8 mouse cellular contexts compared by ENCODE assay signal in the genomic region with DNA sequence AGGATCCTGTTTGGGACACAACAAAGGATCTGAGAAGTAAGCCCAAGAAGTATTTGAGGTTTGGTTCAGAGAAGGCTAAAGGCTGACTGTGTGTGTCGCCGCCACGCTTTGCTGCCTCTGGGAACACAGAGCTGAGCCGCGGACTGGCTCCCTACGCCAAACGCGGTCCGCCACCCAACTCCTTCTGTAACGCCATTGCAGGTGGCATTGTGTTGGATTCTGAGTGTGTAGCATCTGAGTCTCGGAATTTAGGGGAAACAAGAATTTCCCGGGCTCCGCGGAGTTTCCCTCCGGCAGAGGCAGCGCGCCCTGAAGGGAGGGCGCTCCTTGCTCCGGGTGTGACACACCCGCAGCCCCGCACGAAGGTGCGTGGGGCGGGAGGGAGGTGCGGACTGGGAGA. TPM values are rescaled to one million over a fixed set of nuclear protein-coding genes. Genes with fewer than 3 reads are reported as not detected.
DNase-seq lines count a peak whose midpoint lies in the region; ATAC-seq lines count a peak whose summit lies in the region.

No protein-coding gene starts in this region.

- peak overlapping the region; percentile 73 for H3K4me3 ChIP-seq in heart, embryonic 11.5 days (ENCODE audit: low read depth, low read length)
- H3K4me3 ChIP-seq in forebrain, embryonic 16.5 days (replicated peaks; ENCODE audit: low read length), result peak overlapping the region; percentile 71
- H3K4me3 ChIP-seq in liver, embryonic 12.5 days, result peak overlapping the region; percentile 54

- H3K27ac ChIP-seq in heart, embryonic 11.5 days (ENCODE audit: low read depth, low read length), result no peak overlapping the region
- peak overlapping the region; percentile 76 for H3K27ac ChIP-seq in forebrain, embryonic 16.5 days (ENCODE audit: low read length)
- H3K27ac ChIP-seq in liver, embryonic 12.5 days, result no peak overlapping the region

- under 1% methylated on average over 25 of the region's 25 CpGs for WGBS in heart, embryonic 11.5 days (ENCODE audit: insufficient replicate concordance)
- under 1% methylated on average over 25 of the region's 25 CpGs for WGBS in forebrain, embryonic 16.5 days
- WGBS in liver, embryonic 12.5 days (ENCODE audit: insufficient replicate concordance), result 1% methylated on average over 25 of the region's 25 CpGs

- H3K4me2 ChIP-seq in heart, embryonic 11.5 days, result peak overlapping the region; percentile 98
- peak overlapping the region; percentile 98 for H3K4me2 ChIP-seq in forebrain, embryonic 16.5 days (ENCODE audit: low read length)
- H3K4me2 ChIP-seq in liver, embryonic 12.5 days, result peak overlapping the region; percentile 77

- H3K9me3 ChIP-seq in heart, embryonic 11.5 days (replicated peaks; ENCODE audit: control insufficient read depth, low read length), result no peaks in the 10 kb centered on the region
- H3K9me3 ChIP-seq in forebrain, embryonic 16.5 days (ENCODE audit: control insufficient read depth, low read length), result no peaks in the 10 kb centered on the region
- no peaks in the 10 kb centered on the region for H3K9me3 ChIP-seq in liver, embryonic 12.5 days (replicated peaks)

- no peaks in the 10 kb centered on the region for H3K36me3 ChIP-seq in heart, embryonic 11.5 days (ENCODE audit: control insufficient read depth, insufficient read depth, low read length)
- H3K36me3 ChIP-seq in forebrain, embryonic 16.5 days (ENCODE audit: control insufficient read depth, insufficient read depth), result no peaks in the 10 kb centered on the region
- H3K36me3 ChIP-seq in liver, embryonic 12.5 days, result no peaks in the 10 kb centered on the region

- no peak for ATAC-seq in heart, embryonic 11.5 days (replicated peaks; ENCODE audit: insufficient number of reproducible peaks, low FRiP score, low TSS enrichment)
- no peak for ATAC-seq in forebrain, embryonic 16.5 days
- no peak; the same call in 1 of the 2 replicates for ATAC-seq in liver, embryonic 12.5 days

- H3K27me3 ChIP-seq in heart, embryonic 11.5 days (ENCODE audit: control insufficient read depth, insufficient read depth, low read length), result peaks cover 7% of the 10 kb centered on the region
- peaks cover 7% of the 10 kb centered on the region for H3K27me3 ChIP-seq in forebrain, embryonic 16.5 days (replicated peaks; ENCODE audit: control insufficient read depth, insufficient read depth, low read length)
- H3K27me3 ChIP-seq in liver, embryonic 12.5 days (replicated peaks), result peaks cover 91% of the 10 kb centered on the region

- peak overlapping the region; percentile 74 for H3K9ac ChIP-seq in heart, embryonic 11.5 days (ENCODE audit: low read depth, low read length)
- peak overlapping the region; percentile 83 for H3K9ac ChIP-seq in forebrain, embryonic 16.5 days (replicated peaks; ENCODE audit: low read depth, low read length)
- peak overlapping the region; percentile 4; the same call in 1 of the 2 replicates for H3K9ac ChIP-seq in liver, embryonic 12.5 days

- peaks cover 13% of the 10 kb centered on the region; the same call in 1 of the 2 replicates for H3K4me1 ChIP-seq in heart, embryonic 11.5 days (ENCODE audit: control insufficient read depth, insufficient read depth, low read length)
- peaks cover 31% of the 10 kb centered on the region for H3K4me1 ChIP-seq in forebrain, embryonic 16.5 days (replicated peaks; ENCODE audit: control insufficient read depth, insufficient read depth, low read length)
- H3K4me1 ChIP-seq in liver, embryonic 12.5 days, result peaks cover 22% of the 10 kb centered on the region

- DNase-seq in heart, postnatal 4 days, result no peak
- peak; percentile 66 for DNase-seq in R1 (ENCODE audit: low read depth, low spot score)
- DNase-seq in urinary bladder, postnatal 4 days (ENCODE audit: low spot score in 2 of 2), result no peak
- no peak for DNase-seq in cerebellum, adult 8-10 months
- DNase-seq in urinary bladder, postnatal 10 days (ENCODE audit: low spot score), result no peak

RNA-seq across cellular contexts. Expression of gene Nrp2, which starts 0.3 kb away (rescaled TPM):
- 5.5 and 5.8 TPM in 2 replicates for polyA plus RNA-seq in heart, embryonic 11.5 days (2014; fragmentation: Nextera tagmentation; extraction: Ambion mirVana)
- total RNA-seq in heart, postnatal 4 days (2021), result 10 to 100 TPM; 44.7 to 50.9 TPM
- polyA plus RNA-seq in forebrain, embryonic 16.5 days (2015; fragmentation: Nextera tagmentation; extraction: Ambion mirVana), result 31.1 and 43.9 TPM in 2 replicates
- polyA plus RNA-seq in liver, embryonic 12.5 days (2016; fragmentation: Nextera tagmentation; extraction: Ambion mirVana), result 2.0 and 2.5 TPM in 2 replicates

Comparison
In these comparisons a context has a peak if more than half of its experiments do, and no peak if none do; other contexts are left out.
1. H3K9ac ChIP-seq: peak in every context shown above with its lines; median percentile 83 in forebrain, embryonic 16.5 days; 74 in heart, embryonic 11.5 days; 4 in liver, embryonic 12.5 days.